Mouse (Mus musculus) kidney, postnatal 36 days (tissue): ENCODE results near the gene Slc38a10.

Experiments
- DNase-seq, 2 experiments: peaks; one replicate each; pipeline ENCODE4 v3.0.0; 2021 to 2022; ENCODE audit warnings: mixed read lengths in 2 of 2

Slc38a10 gene

GRCm38 (mm10) chr11:120173213-120173612 is 22.1 kb upstream of the Slc38a10 start:
- DNase-seq, result no peak

- DNase-seq, result no peak
Measured at GRCm38 (mm10) chr11:120171168-120171567, 20.0 kb upstream of the Slc38a10 start.

- DNase-seq, result peak; percentile 59 to 83
Measured at GRCm38 (mm10) chr11:120169208-120169992, 18.3 kb upstream of the Slc38a10 start.

GRCm38 (mm10) chr11:120168516-120168915 is 17.4 kb upstream of the Slc38a10 start:
- no peak for DNase-seq

- no peak for DNase-seq
Measured at GRCm38 (mm10) chr11:120167921-120168356, 16.8 kb upstream of the Slc38a10 start.

- no peak for DNase-seq
Measured at GRCm38 (mm10) chr11:120167059-120167458, 15.9 kb upstream of the Slc38a10 start.

- DNase-seq, result peak; percentile 55 to 72
Measured at GRCm38 (mm10) chr11:120164471-120165261, 13.5 kb upstream of the Slc38a10 start.

- DNase-seq, result peak; percentile 24 to 35
Measured at GRCm38 (mm10) chr11:120164028-120164427, 12.9 kb upstream of the Slc38a10 start.

- peak in 1 of 2 experiments; percentile 32 for DNase-seq
Measured at GRCm38 (mm10) chr11:120163207-120163606, 12.1 kb upstream of the Slc38a10 start.

- DNase-seq, result no peak
Measured at GRCm38 (mm10) chr11:120161245-120161644, 10.1 kb upstream of the Slc38a10 start.

- DNase-seq, result peak in 1 of 2 experiments; percentile 77
Measured at GRCm38 (mm10) chr11:120160478-120160877, 9.3 kb upstream of the Slc38a10 start.

- DNase-seq, result no peak
Measured at GRCm38 (mm10) chr11:120159653-120160052, 8.5 kb upstream of the Slc38a10 start.

- no peak for DNase-seq
Measured at GRCm38 (mm10) chr11:120158828-120159227, 7.7 kb upstream of the Slc38a10 start.

GRCm38 (mm10) chr11:120150440-120151112 is 570 bp downstream of the Slc38a10 start:
- peak in 1 of 2 experiments; percentile 50 for DNase-seq

- DNase-seq, result peak in 1 of 2 experiments; percentile 45
Measured at GRCm38 (mm10) chr11:120149510-120150200, 1.5 kb downstream of the Slc38a10 start.

- peak; percentile 65 to 78 for DNase-seq
Measured at GRCm38 (mm10) chr11:120148201-120148855, 2.8 kb downstream of the Slc38a10 start.

- peak; percentile 75 to 90 for DNase-seq
Measured at GRCm38 (mm10) chr11:120143708-120144497, 7.2 kb downstream of the Slc38a10 start.

GRCm38 (mm10) chr11:120142601-120143051 is 8.5 kb downstream of the Slc38a10 start:
- peak; percentile 81 to 86 for DNase-seq

- DNase-seq, result no peak
Measured at GRCm38 (mm10) chr11:120140255-120140654, 10.9 kb downstream of the Slc38a10 start.

- no peak for DNase-seq
Measured at GRCm38 (mm10) chr11:120139309-120139731, 11.8 kb downstream of the Slc38a10 start.

- DNase-seq, result peak; percentile 51 to 54
Measured at GRCm38 (mm10) chr11:120137625-120138004, 13.5 kb downstream of the Slc38a10 start.
